Mouse (Mus musculus): ENCODE measurements at regions not wholly inside any gene's neighbourhood (a gene's known extent, or its start where the extent isn't known, plus 50 kb on each side); places are given as distances from the start of the nearest gene placed in this dataset.
"Not testable (repeated sequence)": the region's sequence is repeated elsewhere in the genome, so short reads cannot be mapped to it uniquely, and the experiment has no call there.

- Histone ChIP-seq H3K9ac (no peak overlapping the region), H3K9me3 (replicated peaks) (no peaks in the 10 kb centered on the region), H3K27me3 (no peaks in the 10 kb centered on the region), H3K27ac (replicated peaks) (no peak overlapping the region), H3K4me2 (replicated peaks) (no peak overlapping the region), H3K4me3 (replicated peaks) (no peak overlapping the region), H3K4me1 (peaks cover 15% of the 10 kb centered on the region), H3K36me3 (no peaks in the 10 kb centered on the region)
- 39% methylated on average over 7 of the region's 7 CpGs for WGBS
- no peak for ATAC-seq (ENCODE audit: insufficient number of reproducible peaks, low FRiP score, low TSS enrichment, low read depth)
These were observed 481.5 kb downstream of the Tns1 start for GRCm38 (mm10) chr1:73642691-73643109.

DNA sequence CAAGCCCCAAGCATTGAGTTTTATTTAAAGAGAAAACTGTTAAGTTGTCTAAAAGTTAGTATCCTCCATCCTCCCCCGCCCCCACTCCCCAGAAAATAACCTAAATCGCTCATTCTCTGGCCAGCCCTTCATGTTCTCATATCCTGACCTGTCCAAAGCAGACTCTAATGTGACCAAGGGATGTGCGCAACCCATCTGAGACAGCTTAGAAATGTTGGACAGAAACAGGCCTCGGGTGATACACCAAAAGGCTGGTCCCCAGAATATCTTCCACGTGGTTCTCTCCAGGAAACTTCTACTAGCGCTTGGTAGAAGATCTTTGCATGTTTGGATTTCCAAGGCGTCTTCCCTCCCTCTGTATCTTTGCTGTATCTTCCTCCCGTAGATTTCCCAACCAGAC, 482.8 kb downstream of the Tns1 start:
- H3K9me3 ChIP-seq (replicated peaks) = no peaks in the 10 kb centered on the region
- peaks cover 15% of the 10 kb centered on the region for H3K4me1 ChIP-seq
- no peaks in the 10 kb centered on the region for H3K36me3 ChIP-seq
- 84% methylated on average over 8 of the region's 8 CpGs for WGBS
- H3K4me3 ChIP-seq (replicated peaks) = no peak overlapping the region
- H3K27me3 ChIP-seq = no peaks in the 10 kb centered on the region
- no peak overlapping the region for H3K27ac ChIP-seq (replicated peaks)
- no peak overlapping the region for H3K9ac ChIP-seq
- no peak for ATAC-seq (ENCODE audit: insufficient number of reproducible peaks, low FRiP score, low TSS enrichment, low read depth)
- no peak overlapping the region for H3K4me2 ChIP-seq (replicated peaks)

DNA sequence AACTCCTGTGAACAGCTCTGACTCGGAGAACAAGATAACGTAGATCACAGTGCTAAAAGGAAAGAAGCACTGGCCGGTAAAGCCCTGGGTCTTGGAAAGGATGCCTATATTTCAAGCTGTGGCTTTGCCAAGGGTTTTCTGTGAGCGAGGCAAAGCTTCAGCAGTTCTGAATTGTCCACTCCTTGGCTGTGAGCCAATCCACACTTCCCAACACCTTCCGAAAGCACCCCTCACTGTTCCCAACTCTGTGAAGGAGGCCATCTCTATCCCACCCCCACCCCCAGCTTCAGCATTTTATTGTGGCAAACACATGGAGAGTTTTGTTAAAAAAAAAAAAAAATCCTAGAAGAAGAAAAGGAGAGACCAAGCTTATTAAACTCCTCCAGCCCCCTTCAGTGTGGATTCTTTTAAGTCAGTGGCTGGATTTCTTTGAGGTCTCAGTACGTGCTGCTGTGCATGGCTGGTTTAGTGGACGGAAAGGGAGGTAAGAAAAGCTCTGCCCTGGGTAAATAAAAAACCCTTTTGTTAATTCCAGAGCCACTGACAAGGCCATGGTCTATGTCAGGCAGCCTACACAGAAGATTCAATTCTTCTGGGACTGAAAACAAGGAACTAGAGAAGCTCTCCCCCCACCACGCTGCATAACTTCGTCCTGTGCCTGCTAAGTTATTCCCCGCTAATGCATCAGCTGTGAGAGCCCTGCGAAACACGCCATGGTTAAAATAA, 483.4 kb downstream of the Tns1 start:
- Histone ChIP-seq H3K4me3 (replicated peaks) (no peak overlapping the region), H3K9me3 (replicated peaks) (no peaks in the 10 kb centered on the region), H3K27ac (replicated peaks) (no peak overlapping the region), H3K4me2 (replicated peaks) (no peak overlapping the region), H3K4me1 (peaks cover 15% of the 10 kb centered on the region), H3K9ac (no peak overlapping the region), H3K36me3 (no peaks in the 10 kb centered on the region), H3K27me3 (no peaks in the 10 kb centered on the region)
- WGBS = 53% methylated on average over 12 of the region's 12 CpGs
- ATAC-seq (ENCODE audit: insufficient number of reproducible peaks, low FRiP score, low TSS enrichment, low read depth) = no peak

DNA sequence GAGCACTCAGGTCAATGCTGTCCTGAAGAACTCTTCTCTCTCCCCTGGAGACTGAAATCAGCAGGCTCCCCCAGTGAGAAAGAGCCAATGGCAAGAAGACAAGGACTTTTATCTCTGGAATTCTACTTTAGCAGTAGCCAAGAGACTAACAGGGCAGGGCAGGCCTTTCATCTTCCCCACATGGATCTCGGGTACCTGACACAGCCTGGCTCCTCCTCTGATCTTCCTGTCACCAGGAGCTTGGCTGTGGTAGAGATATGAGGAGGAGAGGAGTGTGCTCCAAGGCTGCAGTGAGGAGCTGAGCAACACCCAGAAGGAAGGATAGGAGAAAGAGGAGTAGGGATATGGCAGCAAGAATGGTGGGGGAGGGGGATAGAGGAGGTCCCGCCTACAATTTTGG, 488.5 kb downstream of the Tns1 start:
- H3K4me3 ChIP-seq (replicated peaks) = no peak overlapping the region
- no peaks in the 10 kb centered on the region for H3K4me1 ChIP-seq
- no peak for ATAC-seq (ENCODE audit: insufficient number of reproducible peaks, low FRiP score, low TSS enrichment, low read depth)
- H3K36me3 ChIP-seq = no peaks in the 10 kb centered on the region
- no peak overlapping the region for H3K27ac ChIP-seq (replicated peaks)
- H3K9ac ChIP-seq = no peak overlapping the region
- H3K9me3 ChIP-seq (replicated peaks) = no peaks in the 10 kb centered on the region
- H3K4me2 ChIP-seq (replicated peaks) = no peak overlapping the region
- WGBS = 76% methylated on average over 2 of the region's 2 CpGs
- no peaks in the 10 kb centered on the region for H3K27me3 ChIP-seq

DNA sequence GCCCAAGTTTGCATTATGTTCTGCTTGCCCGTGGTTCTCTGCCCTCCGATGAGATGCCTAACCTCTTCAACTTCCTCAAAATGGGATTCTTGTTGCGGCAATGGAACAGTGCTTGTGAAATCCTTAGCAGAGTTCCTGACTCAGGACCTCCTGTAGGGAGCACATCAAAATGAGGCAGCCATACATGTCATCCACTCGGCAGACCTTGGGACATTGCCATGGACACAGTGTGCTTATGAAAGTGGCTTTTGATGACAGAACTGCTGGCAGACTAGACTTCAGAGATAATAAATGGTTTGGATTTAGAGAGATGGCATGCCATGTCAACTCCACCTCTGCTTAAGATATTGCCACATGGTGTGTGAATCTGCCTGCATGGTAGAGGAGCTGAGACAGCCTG, 489.4 kb downstream of the Tns1 start:
- Histone ChIP-seq H3K27ac (replicated peaks) (no peak overlapping the region), H3K27me3 (no peaks in the 10 kb centered on the region), H3K4me3 (replicated peaks) (no peak overlapping the region), H3K36me3 (no peaks in the 10 kb centered on the region), H3K9me3 (replicated peaks) (no peaks in the 10 kb centered on the region), H3K4me1 (no peaks in the 10 kb centered on the region), H3K4me2 (replicated peaks) (no peak overlapping the region), H3K9ac (no peak overlapping the region)
- ATAC-seq (ENCODE audit: insufficient number of reproducible peaks, low FRiP score, low TSS enrichment, low read depth) = no peak
- 81% methylated on average over 4 of the region's 4 CpGs for whole genome bisulfite sequencing

DNA sequence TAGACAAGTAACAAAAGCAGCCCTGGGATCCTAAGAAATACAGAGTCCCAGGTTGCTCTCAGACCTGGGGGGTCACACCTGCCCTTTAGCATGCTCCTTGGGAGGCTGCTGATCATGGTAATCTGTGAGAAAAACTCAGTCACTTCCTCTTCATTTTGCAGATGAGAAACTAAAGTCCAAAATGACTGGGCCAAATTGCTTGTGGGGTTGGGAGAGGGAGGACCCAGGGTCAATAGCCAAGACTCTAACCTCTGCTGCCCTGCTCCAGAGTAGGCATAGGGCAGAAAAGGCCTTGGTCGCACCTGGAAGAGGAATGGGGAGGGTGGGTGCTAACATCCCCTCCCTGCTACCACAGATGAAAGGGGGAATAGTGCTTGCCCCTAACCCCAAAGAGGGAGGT, 491.2 kb downstream of the Tns1 start:
- no peaks in the 10 kb centered on the region for H3K27me3 ChIP-seq
- ATAC-seq (ENCODE audit: insufficient number of reproducible peaks, low FRiP score, low TSS enrichment, low read depth) = no peak

DNA sequence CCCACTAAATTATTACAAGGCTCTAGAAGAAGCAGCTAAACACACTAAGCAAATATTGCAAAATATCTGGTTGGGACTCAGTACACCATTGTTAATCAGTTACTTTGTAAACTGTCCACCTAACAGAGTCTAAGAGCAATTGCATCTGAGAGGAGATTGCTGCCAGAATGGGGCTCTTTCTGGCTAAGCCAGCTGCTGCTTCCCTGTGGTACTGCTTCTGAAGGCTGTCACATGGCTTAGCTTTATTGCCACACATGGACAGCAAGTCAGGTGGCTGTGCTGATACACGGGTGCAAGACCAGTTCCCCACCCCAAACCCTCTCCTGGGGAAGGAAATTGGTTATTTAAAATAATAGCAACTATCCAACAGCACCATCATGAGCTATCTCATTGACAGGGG, 493.9 kb downstream of the Tns1 start:
- H3K36me3 ChIP-seq = no peaks in the 10 kb centered on the region
- no peak for ATAC-seq (ENCODE audit: insufficient number of reproducible peaks, low FRiP score, low TSS enrichment, low read depth)

More for the DNA sequence above, 491.2 kb downstream of the Tns1 start:
- Histone ChIP-seq H3K4me2 (replicated peaks) (no peak overlapping the region), H3K9ac (no peak overlapping the region), H3K27ac (replicated peaks) (no peak overlapping the region), H3K4me1 (no peaks in the 10 kb centered on the region), H3K9me3 (replicated peaks) (no peaks in the 10 kb centered on the region), H3K4me3 (replicated peaks) (no peak overlapping the region), H3K36me3 (no peaks in the 10 kb centered on the region)
- WGBS = 89% methylated on average over 1 of the region's 1 CpGs

DNA sequence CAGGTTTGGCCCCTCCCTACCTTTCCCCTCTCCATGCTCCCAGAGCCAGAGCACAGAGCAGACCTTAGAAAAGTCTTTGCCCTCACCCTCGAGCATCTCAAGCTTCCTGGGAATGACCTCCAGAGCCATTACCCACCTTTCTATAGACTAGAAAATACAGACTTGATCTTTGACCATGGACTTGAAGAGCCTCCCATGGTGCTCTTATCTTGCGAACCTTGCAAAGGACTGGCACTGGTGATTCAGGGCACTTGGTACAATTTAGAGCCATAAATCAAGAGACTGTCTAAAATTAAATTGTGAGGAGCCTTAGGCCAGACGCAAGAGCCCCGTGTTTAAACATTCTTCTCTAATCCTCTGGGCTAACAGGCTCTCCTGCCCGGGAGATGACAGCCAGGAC, 498.9 kb downstream of the Tns1 start:
- no peaks in the 10 kb centered on the region for H3K36me3 ChIP-seq
- no peak overlapping the region for H3K9ac ChIP-seq
- no peak for ATAC-seq (ENCODE audit: insufficient number of reproducible peaks, low FRiP score, low TSS enrichment, low read depth)
- H3K9me3 ChIP-seq (replicated peaks) = no peaks in the 10 kb centered on the region
- no peaks in the 10 kb centered on the region for H3K27me3 ChIP-seq
- no peak overlapping the region for H3K4me3 ChIP-seq (replicated peaks)
- H3K4me2 ChIP-seq (replicated peaks) = no peak overlapping the region
- H3K4me1 ChIP-seq = no peaks in the 10 kb centered on the region
- H3K27ac ChIP-seq (replicated peaks) = no peak overlapping the region
- WGBS = 66% methylated on average over 5 of the region's 5 CpGs

More for the DNA sequence above, 493.9 kb downstream of the Tns1 start:
- Histone ChIP-seq H3K27me3 (no peaks in the 10 kb centered on the region), H3K4me3 (replicated peaks) (no peak overlapping the region), H3K4me2 (replicated peaks) (no peak overlapping the region), H3K27ac (replicated peaks) (no peak overlapping the region), H3K9me3 (replicated peaks) (no peaks in the 10 kb centered on the region), H3K4me1 (no peaks in the 10 kb centered on the region), H3K9ac (no peak overlapping the region)
- 41% methylated on average over 1 of the region's 1 CpGs for WGBS

DNA sequence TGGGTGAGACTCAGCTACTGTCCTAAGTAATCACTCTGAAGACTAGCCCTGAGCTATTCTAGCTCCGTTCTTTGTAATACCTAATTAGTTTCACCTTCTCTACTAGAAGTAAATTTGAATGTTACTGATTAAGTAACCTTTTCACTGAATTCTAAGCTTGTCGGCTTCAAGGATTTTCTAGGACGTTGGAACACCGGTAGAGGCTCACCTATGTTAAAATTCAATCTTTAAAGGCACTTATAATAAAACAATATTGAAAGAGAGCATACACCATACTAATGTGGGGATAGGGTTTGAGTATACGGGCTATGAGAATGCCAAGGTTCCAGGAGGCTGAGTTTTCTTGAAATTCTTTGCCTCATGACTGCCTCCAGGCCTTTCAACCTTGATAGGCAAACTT, 503.1 kb downstream of the Tns1 start:
- ATAC-seq (ENCODE audit: insufficient number of reproducible peaks, low FRiP score, low TSS enrichment, low read depth); H3K27ac ChIP-seq (replicated peaks); H3K4me1 ChIP-seq; H3K4me3 ChIP-seq (replicated peaks); H3K4me2 ChIP-seq (replicated peaks); H3K9me3 ChIP-seq (replicated peaks); H3K9ac ChIP-seq; H3K27me3 ChIP-seq; H3K36me3 ChIP-seq: not testable (repeated sequence)
- WGBS = 71% methylated on average over 5 of the region's 5 CpGs

GRCm38 (mm10) chr1:73618551-73619170, 505.6 kb downstream of the Tns1 start:
- Histone ChIP-seq H3K36me3 (no peaks in the 10 kb centered on the region), H3K27ac (replicated peaks) (no peak overlapping the region), H3K4me3 (replicated peaks) (no peak overlapping the region), H3K9me3 (replicated peaks) (no peaks in the 10 kb centered on the region), H3K27me3 (no peaks in the 10 kb centered on the region), H3K9ac (no peak overlapping the region), H3K4me1 (0 out of 2 replicates have a peak, but pooled peaks cover 5% of the 10 kb centered on the region), H3K4me2 (replicated peaks) (no peak overlapping the region)
- 33% methylated on average over 4 of the region's 4 CpGs for WGBS
- ATAC-seq (ENCODE audit: insufficient number of reproducible peaks, low FRiP score, low TSS enrichment, low read depth) = no peak

DNA sequence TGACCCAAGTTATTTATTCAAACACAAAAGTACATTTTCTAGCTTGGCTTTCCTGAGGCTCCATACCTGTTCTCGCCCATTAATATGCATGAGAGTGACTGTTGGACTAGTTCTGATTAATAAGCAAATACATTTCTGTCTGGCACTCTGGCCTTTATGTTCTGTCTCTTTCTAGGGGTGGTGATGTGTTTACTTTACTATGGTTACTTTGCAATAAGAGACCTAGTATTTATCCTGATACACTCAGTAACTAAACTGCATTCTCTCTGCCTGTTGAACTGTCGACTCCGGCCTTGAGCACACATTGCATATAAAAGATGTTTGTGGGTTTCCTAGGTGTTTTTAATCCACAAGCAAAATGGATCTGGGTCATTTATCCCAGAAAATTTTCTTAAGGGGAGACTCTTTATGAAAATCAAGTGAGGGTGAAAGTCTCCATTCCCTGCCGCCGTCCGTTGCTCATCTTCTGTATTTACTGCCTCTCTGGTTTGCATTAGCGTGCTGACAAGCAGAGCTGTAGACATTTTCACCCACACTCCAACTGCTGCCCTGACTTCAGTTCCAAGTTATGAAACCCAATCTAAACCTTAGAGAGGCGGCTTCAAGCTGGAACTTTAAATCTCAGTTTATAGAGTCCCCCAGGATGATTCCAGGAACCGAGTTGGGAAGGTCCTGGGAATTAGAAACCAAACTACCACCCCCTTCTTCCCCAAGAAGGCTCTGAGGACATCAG, 530.4 kb downstream of the Tns1 start:
- WGBS = 52% methylated on average over 9 of the region's 9 CpGs
- Histone ChIP-seq H3K27me3 (no peaks in the 10 kb centered on the region), H3K9ac (no peak overlapping the region), H3K4me1 (peaks cover 5% of the 10 kb centered on the region; the same call in 1 of the 2 replicates), H3K4me3 (replicated peaks) (no peak overlapping the region), H3K36me3 (no peaks in the 10 kb centered on the region), H3K4me2 (replicated peaks) (no peak overlapping the region), H3K9me3 (replicated peaks) (no peaks in the 10 kb centered on the region), H3K27ac (replicated peaks) (peak overlapping the region; percentile 39)
- no peak; the same call in 1 of the 2 replicates for ATAC-seq (ENCODE audit: insufficient number of reproducible peaks, low FRiP score, low TSS enrichment, low read depth)

All from embryonic facial prominence, embryonic 15.5 days (tissue).